Mouse (Mus musculus): ENCODE measurements around the gene Sorcs2.

Sorcs2 gene

DNA sequence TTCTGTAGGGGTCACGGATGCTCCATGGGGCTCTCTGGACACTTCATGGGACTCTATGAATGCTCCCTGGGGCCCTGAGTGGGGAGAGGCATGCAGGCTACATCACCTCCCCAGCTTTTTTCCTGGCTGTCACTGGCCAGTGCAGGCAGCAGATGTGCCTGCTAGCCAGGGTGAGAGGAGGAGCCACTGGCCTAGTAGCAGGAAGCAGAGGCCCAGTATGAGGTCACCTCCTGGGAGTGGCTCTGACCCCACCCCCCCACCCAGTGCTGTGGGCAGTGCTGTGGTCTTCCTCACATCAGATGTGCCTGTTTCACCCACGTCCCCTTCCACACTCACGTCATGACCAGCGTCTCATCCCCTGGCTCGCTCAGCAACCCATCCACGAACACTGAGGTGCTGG is 356.2 kb downstream of the Sorcs2 start:
- no peak for DNase-seq

DNA sequence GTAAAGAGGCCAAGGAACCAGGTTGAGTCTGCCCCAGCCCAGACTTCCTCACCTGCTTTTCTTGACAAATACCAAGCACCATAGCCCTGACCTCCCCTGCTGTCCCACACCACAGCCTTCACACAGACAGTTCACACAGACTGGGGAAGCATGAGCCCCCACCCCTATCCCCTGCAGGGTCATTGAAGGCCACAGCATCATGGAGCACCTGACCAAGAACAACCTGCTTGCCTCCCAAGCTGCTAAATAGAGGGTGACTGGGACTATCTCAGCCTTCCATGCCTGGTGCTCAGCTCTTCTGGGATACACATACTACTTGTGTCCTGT is 356.7 kb downstream of the Sorcs2 start:
- no peak for DNase-seq

DNA sequence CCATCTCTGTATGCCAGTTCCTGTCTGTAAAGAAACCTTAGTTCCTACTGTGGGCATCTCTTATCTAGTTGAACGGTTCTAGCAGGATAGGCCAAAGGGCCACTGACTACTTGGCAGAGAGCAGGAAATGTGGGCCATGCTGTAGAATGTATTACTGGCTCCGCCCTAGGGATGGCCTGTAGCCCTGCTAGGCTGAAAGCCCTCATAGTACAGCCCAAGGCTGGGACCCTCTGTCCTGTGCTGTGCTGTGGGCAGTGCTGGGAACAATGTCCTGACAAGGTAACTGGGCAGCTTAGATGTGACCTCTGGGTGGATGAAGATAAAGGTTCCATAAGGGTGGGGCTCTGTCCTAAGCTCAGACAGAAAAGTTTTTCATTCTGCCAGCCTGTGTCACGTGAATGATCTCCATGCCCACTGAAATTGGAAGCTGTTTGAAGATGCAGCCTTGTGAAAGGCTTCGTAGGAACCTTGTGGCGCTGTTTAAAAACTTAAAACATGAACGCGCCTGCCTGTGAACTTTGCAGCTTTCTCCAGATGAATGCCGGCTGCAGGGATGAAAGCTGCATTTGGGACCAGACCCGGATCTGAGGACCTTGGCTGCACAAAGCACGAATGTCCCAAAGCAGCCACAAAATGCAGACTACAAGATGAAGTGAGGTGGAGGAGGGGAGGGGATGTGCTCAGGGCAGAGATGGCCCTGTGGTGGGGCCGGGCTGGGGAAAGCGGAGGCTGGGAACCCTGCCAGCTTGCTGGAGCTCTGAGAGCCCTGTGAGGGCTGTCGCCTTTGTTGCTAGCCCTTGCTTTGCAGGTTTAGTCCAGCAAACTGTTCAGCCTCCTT is 357.3 kb downstream of the Sorcs2 start:
- no peak for DNase-seq

DNA sequence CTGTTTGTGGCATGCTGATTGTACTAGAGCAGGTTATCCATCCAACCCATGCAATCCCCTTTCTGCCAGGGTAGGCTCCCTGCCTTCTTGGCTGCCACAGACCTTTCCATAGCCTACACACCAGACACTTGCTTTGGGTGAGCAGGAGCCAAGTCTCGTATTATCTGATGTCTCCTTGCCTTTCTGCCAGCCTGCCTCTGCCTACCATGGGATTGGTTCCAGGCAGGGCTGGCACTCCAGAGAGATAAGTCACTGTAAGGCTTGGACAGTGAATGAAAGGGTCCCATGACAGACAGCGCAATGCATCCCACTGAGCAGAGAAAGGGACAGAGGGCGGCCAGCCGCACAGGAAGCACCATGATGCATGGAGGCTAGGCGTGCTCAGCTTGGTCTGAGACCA is 358.3 kb downstream of the Sorcs2 start:
- DNase-seq = no peak

DNA sequence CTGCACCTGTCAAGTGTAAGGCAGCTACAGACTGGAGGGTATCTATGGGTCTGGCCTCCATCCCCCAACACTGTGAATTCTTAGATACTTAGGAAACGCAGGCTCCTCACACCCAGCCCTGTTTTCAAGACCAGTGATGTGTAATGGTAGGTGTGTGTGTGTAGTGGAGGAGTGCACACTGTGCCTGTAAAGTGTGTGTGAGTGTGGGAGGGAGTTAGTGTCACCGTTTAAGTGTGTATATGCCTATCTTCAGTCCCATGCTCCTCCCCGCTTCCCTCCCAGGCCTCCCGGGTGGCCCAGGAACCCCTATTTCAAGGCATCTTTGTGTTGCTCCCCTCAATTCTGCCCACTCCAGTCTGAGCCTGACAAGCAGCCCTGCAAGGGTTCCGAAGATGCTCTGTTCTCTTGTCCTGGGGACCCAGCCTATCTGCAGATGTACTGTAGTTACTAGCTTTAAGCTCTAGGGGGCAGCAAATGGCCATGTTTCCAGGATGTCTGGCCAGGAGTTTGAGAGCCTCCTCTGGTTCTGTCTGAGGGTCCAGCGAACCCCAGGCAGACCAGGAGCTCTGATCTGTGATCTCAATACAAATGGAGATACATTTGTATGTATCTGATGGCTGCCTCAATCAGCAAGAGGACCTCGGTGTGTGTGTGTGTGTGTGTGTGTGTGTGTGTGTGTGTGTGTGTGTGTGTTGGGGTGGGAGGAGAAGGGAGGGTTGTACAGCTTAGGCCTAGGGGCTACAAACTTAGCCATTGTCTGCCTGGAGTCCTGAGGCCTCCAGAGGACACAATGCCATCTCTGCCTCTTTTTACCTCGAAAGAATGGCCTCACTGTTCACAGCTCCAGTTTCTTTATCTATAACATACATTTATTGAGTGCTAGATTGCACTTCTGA is 364.2 kb downstream of the Sorcs2 start:
- peak; percentile 60 for DNase-seq

DNA sequence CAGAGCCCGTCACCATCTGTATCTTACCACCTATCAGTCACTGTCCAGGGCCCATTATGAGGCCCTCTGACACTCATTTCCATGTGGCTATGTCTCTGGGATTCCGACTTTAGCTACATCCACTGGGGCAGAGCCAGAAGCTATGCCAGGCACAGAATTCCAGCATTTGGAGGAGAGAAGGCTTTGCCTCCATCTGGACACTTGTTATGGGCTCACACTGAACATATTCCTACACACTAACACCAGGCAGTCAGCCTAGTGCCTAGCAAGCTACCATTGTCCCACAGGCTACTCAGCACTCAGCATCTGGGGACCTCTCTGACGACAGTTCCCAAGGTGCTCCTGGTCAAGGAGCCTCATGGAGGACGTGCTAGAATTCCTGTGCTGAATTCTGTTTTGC is 372.9 kb downstream of the Sorcs2 start:
- no peak for DNase-seq

DNA sequence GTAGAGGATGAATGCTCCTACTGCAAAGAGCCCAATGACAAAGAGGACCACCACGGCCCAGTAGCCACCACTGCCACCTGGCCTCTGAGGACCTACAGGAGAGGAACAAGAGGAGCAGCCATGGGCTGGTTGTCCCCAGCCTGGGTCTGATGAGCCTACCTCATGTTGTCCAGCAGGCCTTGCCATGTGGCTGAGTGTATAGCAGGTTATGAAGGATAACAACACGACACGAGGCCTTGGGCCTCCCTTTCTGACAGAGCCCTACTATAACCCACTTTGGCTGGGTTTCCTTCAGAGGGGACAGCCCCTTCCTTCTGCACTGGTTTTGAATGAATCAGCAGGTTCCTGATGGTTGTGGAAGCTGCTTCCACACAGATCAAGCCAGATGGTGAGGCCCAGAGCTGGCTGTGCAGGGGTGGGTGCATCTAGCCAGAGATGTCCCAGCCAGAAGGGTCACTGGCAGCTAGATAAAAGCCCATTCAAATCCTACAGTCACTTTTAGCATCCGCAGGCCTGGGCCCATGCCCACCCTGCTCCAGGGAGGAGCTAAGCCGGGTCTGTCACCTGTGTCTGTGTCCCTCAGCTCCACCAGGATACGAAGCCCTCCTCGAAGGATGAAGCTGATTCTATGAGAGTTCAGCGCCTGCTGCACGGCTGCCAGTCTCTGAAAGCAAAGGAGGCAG is 373.8 kb downstream of the Sorcs2 start:
- DNase-seq = no peak

DNA sequence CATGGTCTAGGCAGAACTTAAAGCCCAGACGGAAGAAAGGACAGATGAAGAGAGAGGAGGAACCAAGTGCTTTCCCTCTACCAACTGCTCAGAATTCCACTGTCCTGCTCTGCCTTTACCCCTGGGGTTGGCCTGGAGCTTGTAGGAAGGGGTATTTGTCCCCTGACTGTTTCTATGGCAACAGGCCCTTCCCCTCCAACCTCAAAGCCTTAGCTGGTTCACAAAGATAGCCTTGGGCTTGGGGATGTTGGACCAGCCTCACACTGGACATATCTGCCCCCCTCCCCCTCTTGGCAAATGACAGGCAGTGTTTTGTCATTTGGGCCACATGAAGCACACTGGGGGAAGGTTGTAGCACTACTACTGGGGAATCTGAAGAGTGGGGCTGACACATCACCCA is 375.6 kb downstream of the Sorcs2 start:
- DNase-seq = no peak

DNA sequence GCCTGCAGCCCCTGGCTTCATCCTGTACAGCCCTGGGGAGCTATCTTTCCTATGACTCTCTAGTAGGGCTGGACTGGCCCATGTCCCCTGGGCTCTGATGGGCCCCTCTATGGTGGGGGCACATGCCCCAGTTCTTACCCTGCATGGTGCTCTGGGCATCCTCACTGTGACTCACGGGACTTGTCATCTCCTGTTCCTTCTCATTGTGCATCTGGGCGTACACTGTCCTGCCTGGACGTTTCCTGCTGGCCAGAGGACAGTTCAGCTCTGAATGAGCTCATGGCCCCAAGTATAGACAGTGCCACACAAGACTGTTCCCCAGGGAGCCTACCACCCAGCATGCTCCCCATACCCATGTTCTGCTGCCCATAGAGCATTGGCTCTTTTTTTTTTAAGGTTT is 376.8 kb downstream of the Sorcs2 start:
- DNase-seq = no peak

DNA sequence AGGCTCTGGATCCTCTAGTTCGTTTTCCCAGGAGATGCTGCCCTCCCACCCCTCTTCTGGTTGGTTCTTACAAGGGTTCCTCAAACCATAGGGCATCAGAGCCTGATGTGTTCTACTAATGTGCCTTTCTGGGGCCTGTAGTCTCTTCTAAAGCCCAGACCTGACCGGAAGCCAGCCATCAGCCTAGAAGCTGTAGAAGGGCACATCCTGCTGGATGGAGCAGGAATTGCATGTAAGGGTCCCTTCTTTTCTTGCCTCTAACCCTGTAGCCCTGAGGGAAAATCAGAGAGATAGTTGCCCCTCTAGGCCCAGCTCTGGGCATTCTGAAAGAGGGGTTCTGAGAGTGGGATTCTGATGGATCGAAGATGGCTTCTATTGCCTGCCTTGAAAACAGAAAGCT is 379.6 kb downstream of the Sorcs2 start:
- DNase-seq = peak; percentile 48

DNA sequence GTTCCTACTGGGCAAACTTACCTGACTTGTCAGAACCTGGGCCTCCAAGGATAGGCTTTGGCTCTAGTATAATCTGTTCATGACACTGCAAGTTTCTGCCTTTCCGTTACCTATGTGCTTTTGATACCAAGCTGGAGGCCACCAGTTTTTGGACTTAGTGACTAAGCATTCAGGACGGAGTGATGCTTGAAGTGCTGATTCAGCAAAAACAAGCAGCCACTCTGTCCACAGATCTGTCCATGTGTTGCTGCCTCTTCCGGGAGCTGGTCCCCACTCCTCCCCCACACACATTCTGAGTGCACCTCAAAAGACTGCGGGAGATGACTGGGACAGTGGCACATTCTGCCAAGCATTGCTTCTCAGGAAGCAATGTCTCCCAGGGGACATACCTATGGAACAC is 388.5 kb downstream of the Sorcs2 start:
- DNase-seq = no peak

DNA sequence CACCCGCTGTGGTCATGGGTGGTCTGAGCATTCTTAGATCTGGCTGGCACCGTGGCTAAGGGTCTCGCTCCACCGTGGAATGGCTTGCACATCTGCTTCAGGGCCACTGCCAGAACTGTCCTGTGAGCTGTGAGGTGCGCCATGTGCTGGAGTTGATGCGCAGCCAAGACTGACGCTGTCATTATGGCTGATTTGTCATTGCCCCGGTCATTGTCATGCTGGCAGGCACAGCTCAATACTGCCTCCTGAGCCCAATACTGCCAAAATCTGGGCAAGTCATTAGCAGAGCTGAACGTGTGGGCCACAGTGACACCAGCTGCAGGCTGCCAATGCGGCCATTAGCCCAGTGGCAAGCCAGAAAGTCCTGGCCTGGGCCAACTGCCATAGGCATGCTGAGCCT is 390.3 kb downstream of the Sorcs2 start:
- no peak for DNase-seq

DNA sequence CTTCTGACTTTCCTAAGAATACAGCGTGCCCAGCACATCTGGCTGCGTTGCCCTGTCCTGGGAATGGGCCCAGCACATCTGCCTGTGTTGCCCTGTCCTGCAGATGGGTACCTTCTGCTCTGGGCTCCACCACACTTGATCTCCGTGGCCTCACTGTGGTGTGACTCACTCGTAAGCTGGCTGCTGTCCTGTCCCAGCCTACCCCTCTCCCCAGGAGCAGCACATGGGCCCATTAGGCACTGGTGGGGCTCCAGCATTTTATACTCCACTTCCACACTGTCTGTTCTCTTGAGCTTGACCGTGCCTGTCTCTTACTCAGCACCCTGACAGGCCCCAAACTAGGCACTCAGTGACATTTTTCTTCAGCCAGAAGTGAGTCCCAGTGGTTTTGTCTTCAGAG is 391.4 kb downstream of the Sorcs2 start:
- no peak for DNase-seq

DNA sequence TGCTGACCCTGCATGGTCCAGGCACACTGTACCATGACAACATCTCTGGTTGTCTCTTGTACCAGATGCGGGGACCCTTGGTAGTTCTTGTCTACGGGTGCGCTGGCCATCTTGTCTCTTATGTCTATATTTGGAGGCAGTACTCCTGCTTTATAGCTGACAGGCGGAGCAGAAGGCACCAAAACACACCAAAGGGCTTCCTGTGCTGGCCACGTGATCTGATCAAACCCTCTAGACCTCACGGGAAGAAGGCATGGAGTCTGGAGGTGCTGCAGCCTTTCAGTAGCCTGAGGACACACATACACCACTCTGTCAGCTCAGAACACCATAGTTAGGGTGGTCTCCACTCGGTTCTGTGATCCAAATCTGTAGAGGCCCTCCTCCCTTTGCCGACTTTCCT is 391.8 kb downstream of the Sorcs2 start:
- DNase-seq = peak; percentile 62

DNA sequence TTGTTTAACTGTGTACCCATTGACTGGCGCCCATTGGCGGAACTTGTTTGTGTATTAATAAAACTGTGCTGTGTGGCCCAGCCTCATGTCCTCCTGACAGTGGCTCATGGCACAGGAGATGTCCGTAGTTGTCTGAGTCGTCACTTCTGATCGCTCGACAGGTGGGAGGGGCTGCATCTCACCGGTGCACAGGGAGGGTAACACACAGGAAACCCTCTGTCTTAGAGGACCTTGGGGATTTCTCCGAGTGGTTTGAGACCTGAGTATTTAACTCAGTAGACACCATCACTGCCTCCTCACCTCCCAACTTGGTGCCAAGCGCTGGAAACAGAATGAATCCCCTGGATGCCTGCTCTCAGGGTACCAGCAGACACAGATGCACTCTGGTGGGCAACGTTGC is 394.1 kb downstream of the Sorcs2 start:
- DNase-seq = peak; percentile 24

DNA sequence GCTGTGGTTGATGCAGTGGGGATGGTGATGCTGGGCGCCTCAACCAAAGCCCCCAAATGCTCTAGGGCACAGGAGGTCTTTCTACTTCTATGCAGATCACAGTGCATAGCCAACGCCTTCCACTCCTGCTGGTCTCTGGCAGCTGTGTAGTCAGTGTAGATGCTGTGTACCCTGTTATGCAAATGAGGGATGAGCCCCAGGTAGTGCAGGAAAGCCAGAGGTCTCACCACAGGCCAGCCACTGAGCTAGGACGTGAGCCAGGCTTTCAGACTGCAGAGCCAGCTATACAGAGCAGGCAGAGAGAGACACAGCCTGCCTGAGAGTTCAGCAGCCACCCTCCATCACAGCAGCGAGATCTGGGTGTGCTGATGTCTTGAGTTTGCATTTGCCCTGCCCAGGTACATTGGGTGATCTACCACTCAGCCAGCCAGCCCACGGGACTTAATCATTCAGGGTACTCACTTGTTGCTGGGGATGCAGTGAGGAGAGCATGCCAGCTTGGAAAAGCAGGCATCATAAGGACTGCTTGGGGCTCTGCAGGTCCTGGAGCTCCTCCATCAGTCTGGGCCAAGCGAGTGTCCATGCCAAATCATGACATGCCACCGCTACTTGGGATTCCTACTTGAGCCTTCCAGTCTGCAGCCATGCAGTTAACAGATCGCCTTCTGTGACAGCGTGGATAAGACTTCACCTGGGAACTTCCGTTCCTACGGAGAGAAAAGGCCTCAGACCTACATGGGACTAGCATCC is 407.8 kb downstream of the Sorcs2 start:
- no peak for DNase-seq

DNA sequence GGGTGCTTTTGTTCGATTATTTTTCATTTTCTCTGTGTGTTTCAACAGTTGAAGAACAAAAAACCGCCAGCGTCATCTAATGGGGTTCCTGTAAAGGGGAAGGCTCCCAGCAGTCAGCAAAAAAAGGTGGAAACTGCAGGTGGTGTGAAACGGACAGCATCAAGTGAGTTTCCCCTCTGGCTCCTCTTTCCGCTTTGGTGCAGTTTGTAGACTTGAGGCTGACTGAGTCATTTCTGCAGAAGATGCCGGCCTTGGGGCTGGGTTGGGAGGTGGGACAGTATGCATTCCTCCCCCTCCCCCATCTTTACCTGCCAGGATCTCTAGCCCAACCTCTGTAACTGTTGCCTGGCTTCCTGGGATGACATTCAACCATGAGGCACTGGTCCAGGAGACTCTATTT is 408.4 kb downstream of the Sorcs2 start:
- DNase-seq = no peak

DNA sequence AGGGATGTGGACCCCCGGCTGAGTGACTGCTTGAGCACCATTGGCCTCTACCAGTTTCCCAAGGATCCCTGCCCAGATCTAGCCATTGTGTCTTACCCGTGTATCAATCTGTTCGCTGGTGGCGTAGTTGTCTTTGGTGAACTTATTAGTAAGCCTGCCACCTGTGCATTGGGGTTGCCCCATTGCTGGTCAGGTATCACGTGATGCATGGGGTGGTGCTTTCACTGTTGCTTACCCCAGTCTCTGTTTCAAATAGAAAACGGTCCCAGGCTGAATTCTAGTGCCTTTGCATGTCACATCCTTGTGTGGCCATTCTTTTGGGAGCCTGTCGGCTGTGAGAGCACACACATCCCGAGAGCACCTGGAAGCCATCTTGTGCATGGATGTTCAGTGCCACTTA is 409.9 kb downstream of the Sorcs2 start:
- no peak for DNase-seq

DNA sequence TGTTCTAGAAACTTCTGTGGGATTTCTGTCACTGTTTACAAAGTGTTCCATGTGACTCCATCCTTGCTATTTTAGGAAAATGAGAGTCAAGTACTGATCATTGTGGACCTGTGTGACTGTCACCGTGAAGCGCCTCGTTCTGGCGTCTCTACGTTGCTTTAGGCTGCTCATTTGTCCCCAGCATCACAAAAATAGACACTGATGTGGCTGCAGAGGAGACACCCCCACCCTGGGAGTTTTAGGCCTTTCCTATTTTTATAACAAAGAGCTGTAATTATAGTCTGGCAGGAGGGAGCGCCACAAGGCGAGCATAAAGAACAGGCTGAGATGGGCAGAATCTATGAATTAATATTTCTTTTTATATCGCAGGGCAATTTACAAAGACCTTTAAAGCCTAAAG is 412.3 kb downstream of the Sorcs2 start:
- DNase-seq = no peak

DNA sequence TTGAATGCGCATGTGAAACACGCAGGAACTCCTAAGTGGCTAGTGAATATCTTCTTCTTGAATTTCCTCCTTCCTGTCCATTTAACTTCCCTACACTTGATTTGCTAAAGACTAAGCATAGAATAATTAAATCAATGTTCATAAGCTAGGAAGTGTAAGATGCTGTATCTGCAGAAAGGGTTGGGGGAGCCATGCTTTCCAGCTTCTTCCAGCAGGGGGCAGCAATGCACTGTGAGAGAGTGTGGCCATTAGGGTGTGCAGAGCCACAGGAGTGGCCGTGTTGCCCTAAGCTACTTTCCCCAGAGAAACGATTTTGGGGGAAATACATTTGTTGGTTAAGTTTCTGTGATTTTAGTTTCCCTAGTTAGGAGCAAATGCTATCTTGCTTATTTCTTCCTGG is 416.0 kb downstream of the Sorcs2 start:
- DNase-seq = peak; percentile 88

DNA sequence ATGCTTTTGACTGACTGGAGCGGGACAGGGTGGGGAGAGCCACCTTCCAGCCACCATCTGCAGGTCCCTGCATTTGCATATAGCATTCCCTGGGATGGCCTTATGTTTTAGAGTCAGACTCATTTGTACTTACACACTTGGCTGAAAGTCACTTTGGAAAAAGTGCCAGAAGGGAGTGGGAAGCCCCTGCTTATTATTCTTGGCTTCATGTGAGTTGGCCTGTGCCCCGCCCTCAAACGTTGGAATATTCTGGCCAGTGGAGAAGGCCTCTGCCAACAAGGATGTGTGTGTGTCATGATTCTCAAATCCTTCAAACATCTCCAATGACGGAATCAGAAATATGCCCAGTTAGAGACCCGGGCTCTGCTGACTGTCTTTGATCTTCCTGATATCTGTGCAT is 416.6 kb downstream of the Sorcs2 start:
- no peak for DNase-seq

DNA sequence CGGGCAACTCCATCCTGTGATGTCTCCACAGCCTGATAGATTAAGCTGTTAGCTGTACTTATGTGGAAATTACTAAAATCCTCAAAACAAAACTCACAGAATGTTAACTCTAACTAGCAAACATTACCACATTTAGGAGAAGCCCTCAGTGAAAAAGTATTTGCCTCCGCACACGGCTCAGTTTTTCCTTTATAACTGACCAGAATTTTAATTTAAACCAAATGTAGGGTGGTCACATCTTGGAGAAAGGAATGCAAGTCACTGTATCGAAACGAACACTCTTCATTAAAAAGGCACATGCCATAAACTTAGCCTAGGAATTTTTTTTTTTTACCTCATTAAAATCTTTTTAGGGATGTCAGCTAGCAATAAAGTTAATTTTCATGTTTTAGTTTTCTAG is 417.4 kb downstream of the Sorcs2 start:
- DNase-seq = no peak

DNA sequence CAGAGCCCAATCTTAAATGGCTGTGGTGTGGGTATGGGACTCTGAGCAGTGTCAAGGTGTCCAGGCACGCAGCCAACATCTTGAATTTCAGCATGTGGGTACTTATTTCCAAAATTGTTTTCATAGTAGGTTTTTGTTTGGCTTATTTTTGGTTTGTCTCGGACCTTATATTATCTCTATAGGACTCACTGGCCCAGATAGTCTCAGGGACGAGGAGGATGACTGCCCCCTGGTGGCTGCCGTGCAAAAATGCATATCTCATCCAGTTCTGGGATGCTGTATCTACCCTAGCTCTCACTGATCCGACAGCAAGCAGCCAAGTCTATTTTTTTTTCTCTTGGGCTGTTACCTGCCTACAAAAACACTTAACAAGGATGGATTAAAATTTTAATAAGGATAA is 422.3 kb downstream of the Sorcs2 start:
- peak; percentile 82 for DNase-seq

All from thymus, postnatal 14 days (tissue).